Mouse (Mus musculus): ENCODE measurements around the gene Fbxw5. TPM values are rescaled to one million over a fixed set of nuclear protein-coding genes. Genes with fewer than 3 reads are reported as not detected.

The Fbxw5 gene
- 6.6 TPM for polyA plus RNA-seq (2014; fragmentation: Illumina TruSeq; extraction: RNeasy Lipid Tissue Mini Kit (QIAGEN cat#74804); ENCODE audit: low read depth, low replicate concordance)

GRCm38 (mm10) chr2:25500576-25501405, at the start of gene Fbxw5:
Fbxw5 (plus strand) TSS chr2:25500750.

GRCm38 (mm10) chr2:25456205-25456953, 44.2 kb upstream of the Fbxw5 start, which contains the start of gene Clic3:
Clic3 (plus strand) TSS chr2:25456838.

GRCm38 (mm10) chr2:25460551-25461309, 39.8 kb upstream of the Fbxw5 start, which contains the start of gene Paxx:
Paxx (minus strand) TSS chr2:25461094.

GRCm38 (mm10) chr2:25469969-25470368, 30.6 kb upstream of the Fbxw5 start, which contains the start of gene Ptgds:
Ptgds (minus strand) TSS chr2:25470046.

GRCm38 (mm10) chr2:25493476-25493961, 7.0 kb upstream of the Fbxw5 start, which contains the start of gene Lcn12:
Lcn12 (minus strand) TSS chr2:25493911.

GRCm38 (mm10) chr2:25501593-25502486, 1.3 kb downstream of the Fbxw5 start, which contains the start of gene C8g:
C8g (minus strand) TSS chr2:25501719.

GRCm38 (mm10) chr2:25546811-25547491, 46.4 kb downstream of the Fbxw5 start, which contains the start of gene Traf2:
Traf2 (minus strand) TSS chr2:25546940.

Other genes starting within 250 kb of the Fbxw5 start
- gene Tmem203, start 245.3 kb upstream of the Fbxw5 start, polyA plus RNA-seq (2014; fragmentation: Illumina TruSeq; extraction: RNeasy Lipid Tissue Mini Kit (QIAGEN cat#74804); ENCODE audit: low read depth, low replicate concordance), result 0.80 TPM
- 24.4 TPM for gene Tprn, start 238.1 kb upstream of the Fbxw5 start, polyA plus RNA-seq (2014; fragmentation: Illumina TruSeq; extraction: RNeasy Lipid Tissue Mini Kit (QIAGEN cat#74804); ENCODE audit: low read depth, low replicate concordance)
- gene Ssna1, start 228.3 kb upstream of the Fbxw5 start, polyA plus RNA-seq (2014; fragmentation: Illumina TruSeq; extraction: RNeasy Lipid Tissue Mini Kit (QIAGEN cat#74804); ENCODE audit: low read depth, low replicate concordance), result 4.1 TPM
- gene Anapc2, start 228.3 kb upstream of the Fbxw5 start, polyA plus RNA-seq (2014; fragmentation: Illumina TruSeq; extraction: RNeasy Lipid Tissue Mini Kit (QIAGEN cat#74804); ENCODE audit: low read depth, low replicate concordance), result 3.3 TPM
- gene Tmem210, start 212.6 kb upstream of the Fbxw5 start, polyA plus RNA-seq (2014; fragmentation: Illumina TruSeq; extraction: RNeasy Lipid Tissue Mini Kit (QIAGEN cat#74804); ENCODE audit: low read depth, low replicate concordance), result not detected
- not detected for gene Lrrc26, start 210.8 kb upstream of the Fbxw5 start, polyA plus RNA-seq (2014; fragmentation: Illumina TruSeq; extraction: RNeasy Lipid Tissue Mini Kit (QIAGEN cat#74804); ENCODE audit: low read depth, low replicate concordance)
- not detected for gene Grin1, start 181.6 kb upstream of the Fbxw5 start, polyA plus RNA-seq (2014; fragmentation: Illumina TruSeq; extraction: RNeasy Lipid Tissue Mini Kit (QIAGEN cat#74804); ENCODE audit: low read depth, low replicate concordance)
- 21.6 TPM for gene Man1b1, start 168.4 kb upstream of the Fbxw5 start, polyA plus RNA-seq (2014; fragmentation: Illumina TruSeq; extraction: RNeasy Lipid Tissue Mini Kit (QIAGEN cat#74804); ENCODE audit: low read depth, low replicate concordance)
- gene Dpp7, start 144.4 kb upstream of the Fbxw5 start, polyA plus RNA-seq (2014; fragmentation: Illumina TruSeq; extraction: RNeasy Lipid Tissue Mini Kit (QIAGEN cat#74804); ENCODE audit: low read depth, low replicate concordance), result 0.50 TPM
- 0.10 TPM for gene Uap1l1, start 135.1 kb upstream of the Fbxw5 start, polyA plus RNA-seq (2014; fragmentation: Illumina TruSeq; extraction: RNeasy Lipid Tissue Mini Kit (QIAGEN cat#74804); ENCODE audit: low read depth, low replicate concordance)
- 0.06 TPM for gene Sapcd2, start 128.4 kb upstream of the Fbxw5 start, polyA plus RNA-seq (2014; fragmentation: Illumina TruSeq; extraction: RNeasy Lipid Tissue Mini Kit (QIAGEN cat#74804); ENCODE audit: low read depth, low replicate concordance)
- 0.10 TPM for gene Entpd2, start 104.9 kb upstream of the Fbxw5 start, polyA plus RNA-seq (2014; fragmentation: Illumina TruSeq; extraction: RNeasy Lipid Tissue Mini Kit (QIAGEN cat#74804); ENCODE audit: low read depth, low replicate concordance)
- gene Npdc1, start 101.4 kb upstream of the Fbxw5 start, polyA plus RNA-seq (2014; fragmentation: Illumina TruSeq; extraction: RNeasy Lipid Tissue Mini Kit (QIAGEN cat#74804); ENCODE audit: low read depth, low replicate concordance), result 0.70 TPM
- gene Fut7, start 77.5 kb upstream of the Fbxw5 start, polyA plus RNA-seq (2014; fragmentation: Illumina TruSeq; extraction: RNeasy Lipid Tissue Mini Kit (QIAGEN cat#74804); ENCODE audit: low read depth, low replicate concordance), result not detected
- 0.34 TPM for gene Abca2, start 72.0 kb upstream of the Fbxw5 start, polyA plus RNA-seq (2014; fragmentation: Illumina TruSeq; extraction: RNeasy Lipid Tissue Mini Kit (QIAGEN cat#74804); ENCODE audit: low read depth, low replicate concordance)
- not detected for gene Clic3, start 43.9 kb upstream of the Fbxw5 start, polyA plus RNA-seq (2014; fragmentation: Illumina TruSeq; extraction: RNeasy Lipid Tissue Mini Kit (QIAGEN cat#74804); ENCODE audit: low read depth, low replicate concordance)
- 2.9 TPM for gene Paxx, start 39.7 kb upstream of the Fbxw5 start, polyA plus RNA-seq (2014; fragmentation: Illumina TruSeq; extraction: RNeasy Lipid Tissue Mini Kit (QIAGEN cat#74804); ENCODE audit: low read depth, low replicate concordance)
- gene Ptgds, start 30.7 kb upstream of the Fbxw5 start, polyA plus RNA-seq (2014; fragmentation: Illumina TruSeq; extraction: RNeasy Lipid Tissue Mini Kit (QIAGEN cat#74804); ENCODE audit: low read depth, low replicate concordance), result 27.8 TPM
- gene Lcn12, start 6.8 kb upstream of the Fbxw5 start, polyA plus RNA-seq (2014; fragmentation: Illumina TruSeq; extraction: RNeasy Lipid Tissue Mini Kit (QIAGEN cat#74804); ENCODE audit: low read depth, low replicate concordance), result not detected
- gene C8g, start 969 bp downstream of the Fbxw5 start, polyA plus RNA-seq (2014; fragmentation: Illumina TruSeq; extraction: RNeasy Lipid Tissue Mini Kit (QIAGEN cat#74804); ENCODE audit: low read depth, low replicate concordance), result 7.9 TPM
- gene Traf2, start 46.2 kb downstream of the Fbxw5 start, polyA plus RNA-seq (2014; fragmentation: Illumina TruSeq; extraction: RNeasy Lipid Tissue Mini Kit (QIAGEN cat#74804); ENCODE audit: low read depth, low replicate concordance), result 1.1 TPM
- 3.7 TPM for gene Edf1, start 57.1 kb downstream of the Fbxw5 start, polyA plus RNA-seq (2014; fragmentation: Illumina TruSeq; extraction: RNeasy Lipid Tissue Mini Kit (QIAGEN cat#74804); ENCODE audit: low read depth, low replicate concordance)
- 1.2 TPM for gene Mamdc4, start 74.1 kb downstream of the Fbxw5 start, polyA plus RNA-seq (2014; fragmentation: Illumina TruSeq; extraction: RNeasy Lipid Tissue Mini Kit (QIAGEN cat#74804); ENCODE audit: low read depth, low replicate concordance)
- 3.4 TPM for gene Phpt1, start 74.5 kb downstream of the Fbxw5 start, polyA plus RNA-seq (2014; fragmentation: Illumina TruSeq; extraction: RNeasy Lipid Tissue Mini Kit (QIAGEN cat#74804); ENCODE audit: low read depth, low replicate concordance)
- gene Ajm1, start 81.0 kb downstream of the Fbxw5 start, polyA plus RNA-seq (2014; fragmentation: Illumina TruSeq; extraction: RNeasy Lipid Tissue Mini Kit (QIAGEN cat#74804); ENCODE audit: low read depth, low replicate concordance), result not detected
- gene Rabl6, start 107.8 kb downstream of the Fbxw5 start, polyA plus RNA-seq (2014; fragmentation: Illumina TruSeq; extraction: RNeasy Lipid Tissue Mini Kit (QIAGEN cat#74804); ENCODE audit: low read depth, low replicate concordance), result 25.0 TPM
- 88.5 TPM for gene Ccdc183, start 116.9 kb downstream of the Fbxw5 start, polyA plus RNA-seq (2014; fragmentation: Illumina TruSeq; extraction: RNeasy Lipid Tissue Mini Kit (QIAGEN cat#74804); ENCODE audit: low read depth, low replicate concordance)
- 2.3 TPM for gene Tmem141, start 121.3 kb downstream of the Fbxw5 start, polyA plus RNA-seq (2014; fragmentation: Illumina TruSeq; extraction: RNeasy Lipid Tissue Mini Kit (QIAGEN cat#74804); ENCODE audit: low read depth, low replicate concordance)
- gene Fcna, start 127.3 kb downstream of the Fbxw5 start, polyA plus RNA-seq (2014; fragmentation: Illumina TruSeq; extraction: RNeasy Lipid Tissue Mini Kit (QIAGEN cat#74804); ENCODE audit: low read depth, low replicate concordance), result not detected
- gene Lcn8, start 152.4 kb downstream of the Fbxw5 start, polyA plus RNA-seq (2014; fragmentation: Illumina TruSeq; extraction: RNeasy Lipid Tissue Mini Kit (QIAGEN cat#74804); ENCODE audit: low read depth, low replicate concordance), result not detected
- not detected for gene Lcn5, start 157.2 kb downstream of the Fbxw5 start, polyA plus RNA-seq (2014; fragmentation: Illumina TruSeq; extraction: RNeasy Lipid Tissue Mini Kit (QIAGEN cat#74804); ENCODE audit: low read depth, low replicate concordance)
- gene Lcn6, start 176.0 kb downstream of the Fbxw5 start, polyA plus RNA-seq (2014; fragmentation: Illumina TruSeq; extraction: RNeasy Lipid Tissue Mini Kit (QIAGEN cat#74804); ENCODE audit: low read depth, low replicate concordance), result not detected
- gene Lcn10, start 182.0 kb downstream of the Fbxw5 start, polyA plus RNA-seq (2014; fragmentation: Illumina TruSeq; extraction: RNeasy Lipid Tissue Mini Kit (QIAGEN cat#74804); ENCODE audit: low read depth, low replicate concordance), result not detected
- not detected for gene Obp2a, start 199.3 kb downstream of the Fbxw5 start, polyA plus RNA-seq (2014; fragmentation: Illumina TruSeq; extraction: RNeasy Lipid Tissue Mini Kit (QIAGEN cat#74804); ENCODE audit: low read depth, low replicate concordance)
- 1.2 TPM for gene Bmyc, start 206.0 kb downstream of the Fbxw5 start, polyA plus RNA-seq (2014; fragmentation: Illumina TruSeq; extraction: RNeasy Lipid Tissue Mini Kit (QIAGEN cat#74804); ENCODE audit: low read depth, low replicate concordance)
- not detected for gene Obp2b, start 236.3 kb downstream of the Fbxw5 start, polyA plus RNA-seq (2014; fragmentation: Illumina TruSeq; extraction: RNeasy Lipid Tissue Mini Kit (QIAGEN cat#74804); ENCODE audit: low read depth, low replicate concordance)

All from testis, adult 10 weeks (tissue).